Mouse (Mus musculus): ENCODE results near the gene Gm3371. TPM values are rescaled to one million over a fixed set of nuclear protein-coding genes. Genes with fewer than 3 reads are reported as not detected.
"Not testable (repeated sequence)": the region's sequence is repeated elsewhere in the genome, so short reads cannot be mapped to it uniquely, and the experiment has no call there.

Gene Gm3371
- not detected in 2 replicates for polyA plus RNA-seq (2015; fragmentation: Nextera tagmentation; extraction: Ambion mirVana)

GRCm38 (mm10) chr14:44410588-44410987 is at the start of gene Gm3371:
Gene Gm3371 (minus strand): TSS chr14:44410688.
- H3K4me2 ChIP-seq; H3K27me3 ChIP-seq; H3K27ac ChIP-seq; H3K4me1 ChIP-seq; H3K36me3 ChIP-seq; H3K9me3 ChIP-seq; H3K9ac ChIP-seq; ATAC-seq (ENCODE audit: insufficient number of reproducible peaks, insufficient read depth, low FRiP score, low TSS enrichment, low read depth); H3K4me3 ChIP-seq: not testable (repeated sequence)
- WGBS: no CpG with 5 or more reads among the region's 2 CpGs

- H3K27ac ChIP-seq; H3K4me2 ChIP-seq; H3K36me3 ChIP-seq; H3K4me1 ChIP-seq; ATAC-seq (ENCODE audit: insufficient number of reproducible peaks, insufficient read depth, low FRiP score, low TSS enrichment, low read depth); H3K9ac ChIP-seq; H3K9me3 ChIP-seq; H3K27me3 ChIP-seq; H3K4me3 ChIP-seq: not testable (repeated sequence)
- WGBS: 92% methylated on average over 3 of the region's 3 CpGs
Measured at GRCm38 (mm10) chr14:44433335-44433734, 22.8 kb upstream of the Gm3371 start, which contains the start of gene Gm8232. Gene Gm8232 (plus strand): TSS chr14:44433635.

GRCm38 (mm10) chr14:44384233-44384632 is 26.3 kb downstream of the Gm3371 start:
- H3K27me3 ChIP-seq; H3K36me3 ChIP-seq; H3K27ac ChIP-seq; H3K4me1 ChIP-seq; H3K4me2 ChIP-seq; H3K4me3 ChIP-seq; H3K9ac ChIP-seq; ATAC-seq (ENCODE audit: insufficient number of reproducible peaks, insufficient read depth, low FRiP score, low TSS enrichment, low read depth); H3K9me3 ChIP-seq: not testable (repeated sequence)
- 77% methylated on average over 4 of the region's 4 CpGs for WGBS

GRCm38 (mm10) chr14:44365057-44365456 is 45.4 kb downstream of the Gm3371 start, which contains the start of gene Gm8229:
Gene Gm8229 (plus strand): TSS chr14:44365357.
- not testable (repeated sequence) for H3K36me3 ChIP-seq; H3K27ac ChIP-seq; ATAC-seq (ENCODE audit: insufficient number of reproducible peaks, insufficient read depth, low FRiP score, low TSS enrichment, low read depth); H3K4me1 ChIP-seq; H3K9me3 ChIP-seq; H3K4me3 ChIP-seq; H3K9ac ChIP-seq; H3K4me2 ChIP-seq; H3K27me3 ChIP-seq
- WGBS: 87% methylated on average over 4 of the region's 4 CpGs

- H3K4me1 ChIP-seq: not testable (repeated sequence)
Measured at GRCm38 (mm10) chr14:44362301-44362700, 48.2 kb downstream of the Gm3371 start.

GRCm38 (mm10) chr14:44361416-44361815 is 49.1 kb downstream of the Gm3371 start:
- not testable (repeated sequence) for H3K9ac ChIP-seq; H3K9me3 ChIP-seq; ATAC-seq (ENCODE audit: insufficient number of reproducible peaks, insufficient read depth, low FRiP score, low TSS enrichment, low read depth); H3K36me3 ChIP-seq; H3K4me3 ChIP-seq; H3K27me3 ChIP-seq; H3K4me2 ChIP-seq; H3K4me1 ChIP-seq; H3K27ac ChIP-seq
- WGBS: 28% methylated on average over 2 of the region's 2 CpGs

More at GRCm38 (mm10) chr14:44362301-44362700, 48.2 kb downstream of the Gm3371 start:
- H3K27me3 ChIP-seq; H3K4me3 ChIP-seq; H3K9ac ChIP-seq; H3K36me3 ChIP-seq; H3K27ac ChIP-seq; H3K9me3 ChIP-seq; H3K4me2 ChIP-seq; ATAC-seq (ENCODE audit: insufficient number of reproducible peaks, insufficient read depth, low FRiP score, low TSS enrichment, low read depth): not testable (repeated sequence)

Other genes starting within 250 kb of the Gm3371 start
- gene Gm8212, start 213.0 kb downstream of the Gm3371 start, polyA plus RNA-seq (2015; fragmentation: Nextera tagmentation; extraction: Ambion mirVana): not detected in 2 replicates
- gene 4930503E14Rik, start 197.4 kb downstream of the Gm3371 start, polyA plus RNA-seq (2015; fragmentation: Nextera tagmentation; extraction: Ambion mirVana): not detected in 2 replicates
- gene Gm8220, start 125.1 kb downstream of the Gm3371 start, polyA plus RNA-seq (2015; fragmentation: Nextera tagmentation; extraction: Ambion mirVana): not detected in 2 replicates
- not detected in 2 replicates for gene Gm5930, start 72.1 kb downstream of the Gm3371 start, polyA plus RNA-seq (2015; fragmentation: Nextera tagmentation; extraction: Ambion mirVana)
- gene Gm8229, start 45.3 kb downstream of the Gm3371 start, polyA plus RNA-seq (2015; fragmentation: Nextera tagmentation; extraction: Ambion mirVana): not detected in 2 replicates
- not detected in 2 replicates for gene Gm8232, start 22.9 kb upstream of the Gm3371 start, polyA plus RNA-seq (2015; fragmentation: Nextera tagmentation; extraction: Ambion mirVana)
- not detected in 2 replicates for gene BC061237, start 81.8 kb upstream of the Gm3371 start, polyA plus RNA-seq (2015; fragmentation: Nextera tagmentation; extraction: Ambion mirVana)
- not detected in 2 replicates for gene Gm17093, start 107.6 kb upstream of the Gm3371 start, polyA plus RNA-seq (2015; fragmentation: Nextera tagmentation; extraction: Ambion mirVana)
- gene Gm8247, start 172.5 kb upstream of the Gm3371 start, polyA plus RNA-seq (2015; fragmentation: Nextera tagmentation; extraction: Ambion mirVana): not detected in 2 replicates
- gene Gm5624, start 217.2 kb upstream of the Gm3371 start, polyA plus RNA-seq (2015; fragmentation: Nextera tagmentation; extraction: Ambion mirVana): not detected in 2 replicates

Measured in embryonic facial prominence, embryonic 13.5 days (tissue).